Mouse (Mus musculus): ENCODE results near the gene Ttll3. TPM values are rescaled to one million over a fixed set of nuclear protein-coding genes. Genes with fewer than 3 reads are reported as not detected.

The Ttll3 gene
- polyA plus RNA-seq, 1 experiment from 2014 or later, result 1.5 TPM

DNA sequence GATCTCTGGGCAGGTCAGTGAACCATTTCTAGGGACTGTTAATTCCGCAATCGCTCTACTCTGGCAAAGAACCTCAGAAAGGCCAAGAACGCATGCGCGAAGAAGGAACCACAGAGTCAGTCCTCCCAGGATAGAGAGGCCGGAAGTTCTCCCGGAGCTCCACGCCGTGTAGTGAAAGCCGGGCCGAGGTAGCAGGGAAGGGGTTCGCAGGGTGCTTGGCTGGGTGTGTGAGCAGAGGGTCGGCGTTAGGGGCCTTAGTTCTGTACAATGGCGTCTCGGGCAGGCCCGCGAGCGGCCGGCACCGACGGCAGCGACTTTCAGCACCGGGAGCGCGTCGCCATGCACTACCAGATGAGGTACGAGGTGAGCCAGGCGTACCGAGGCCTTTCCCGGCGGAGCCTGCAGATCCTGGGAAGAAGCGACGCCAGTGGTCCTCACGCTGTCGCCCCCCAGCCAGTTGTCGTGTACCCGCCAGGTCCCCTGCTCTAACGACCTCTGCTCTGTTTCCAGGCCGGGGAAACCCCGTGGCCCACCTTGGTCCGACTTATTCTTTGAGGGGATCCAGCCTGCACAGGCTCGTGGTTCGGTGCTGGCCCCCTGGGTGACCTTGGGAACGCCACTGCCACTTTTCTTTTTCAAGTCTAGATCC is 53.5 kb downstream of the Ttll3 start, which contains the start of gene Jagn1:
Jagn1 (plus strand) TSS at position 128 of the 649 bp plus-strand sequence.
- H3K27ac ChIP-seq (ENCODE audit: low read depth, low read length), result peak within 1 kb of the TSS; percentile 68
- H3K27me3 ChIP-seq (ENCODE audit: control insufficient read depth, insufficient read depth, low read length), result no peaks in the 10 kb centered on the region
- H3K9ac ChIP-seq (ENCODE audit: low read depth, low read length), result peak within 1 kb of the TSS; percentile 97
- H3K9me3 ChIP-seq (replicated peaks; ENCODE audit: control insufficient read depth, low read length), result no peaks in the 10 kb centered on the region
- H3K36me3 ChIP-seq (ENCODE audit: control insufficient read depth, insufficient read depth, low read length), result peaks cover 6% of the 10 kb centered on the region
- peak within 1 kb of the TSS; percentile 98 for H3K4me3 ChIP-seq (ENCODE audit: low read depth, low read length)
- WGBS (ENCODE audit: insufficient replicate concordance), result 2% methylated on average over 45 of the region's 45 CpGs
- peak within 1 kb of the TSS; percentile 78 for H3K4me2 ChIP-seq
- peaks cover 8% of the 10 kb centered on the region; the same call in 1 of the 2 replicates for H3K4me1 ChIP-seq (ENCODE audit: control insufficient read depth, insufficient read depth, low read length)
- peak; percentile 83 for ATAC-seq (replicated peaks; ENCODE audit: insufficient number of reproducible peaks, low FRiP score, low TSS enrichment)

DNA sequence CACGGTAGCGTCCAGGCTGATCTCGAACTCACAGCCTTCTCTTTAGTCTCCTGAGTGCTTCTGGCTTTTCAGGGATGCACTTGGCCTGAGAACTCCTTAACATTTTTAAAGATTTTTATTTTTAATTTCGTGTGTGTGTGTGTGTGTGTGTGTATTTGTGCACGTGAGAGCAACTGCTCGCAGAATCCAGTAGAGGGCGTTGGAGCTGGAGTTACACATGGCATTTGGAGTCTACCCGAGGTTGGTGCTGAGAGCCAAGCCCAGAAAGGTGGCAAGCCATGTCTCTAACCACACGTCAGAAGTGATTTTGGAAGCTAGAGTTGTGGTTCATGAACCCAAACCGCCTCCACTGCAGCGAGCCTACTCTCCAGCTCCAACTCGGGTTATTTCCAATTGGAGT is 54.0 kb downstream of the Ttll3 start:
- H3K4me1 ChIP-seq (ENCODE audit: control insufficient read depth, insufficient read depth, low read length), result peaks cover 8% of the 10 kb centered on the region; the same call in 1 of the 2 replicates
- H3K9me3 ChIP-seq (replicated peaks; ENCODE audit: control insufficient read depth, low read length), result no peaks in the 10 kb centered on the region
- peak overlapping the region; percentile 78 for H3K4me2 ChIP-seq
- no peaks in the 10 kb centered on the region for H3K27me3 ChIP-seq (ENCODE audit: control insufficient read depth, insufficient read depth, low read length)
- peak overlapping the region; percentile 97 for H3K9ac ChIP-seq (ENCODE audit: low read depth, low read length)
- no peak overlapping the region for H3K27ac ChIP-seq (ENCODE audit: low read depth, low read length)
- no peak for ATAC-seq (replicated peaks; ENCODE audit: insufficient number of reproducible peaks, low FRiP score, low TSS enrichment)
- H3K4me3 ChIP-seq (ENCODE audit: low read depth, low read length), result peak overlapping the region; percentile 98
- H3K36me3 ChIP-seq (ENCODE audit: control insufficient read depth, insufficient read depth, low read length), result peaks cover 11% of the 10 kb centered on the region
- 44% methylated on average over 12 of the region's 12 CpGs for WGBS (ENCODE audit: insufficient replicate concordance)

DNA sequence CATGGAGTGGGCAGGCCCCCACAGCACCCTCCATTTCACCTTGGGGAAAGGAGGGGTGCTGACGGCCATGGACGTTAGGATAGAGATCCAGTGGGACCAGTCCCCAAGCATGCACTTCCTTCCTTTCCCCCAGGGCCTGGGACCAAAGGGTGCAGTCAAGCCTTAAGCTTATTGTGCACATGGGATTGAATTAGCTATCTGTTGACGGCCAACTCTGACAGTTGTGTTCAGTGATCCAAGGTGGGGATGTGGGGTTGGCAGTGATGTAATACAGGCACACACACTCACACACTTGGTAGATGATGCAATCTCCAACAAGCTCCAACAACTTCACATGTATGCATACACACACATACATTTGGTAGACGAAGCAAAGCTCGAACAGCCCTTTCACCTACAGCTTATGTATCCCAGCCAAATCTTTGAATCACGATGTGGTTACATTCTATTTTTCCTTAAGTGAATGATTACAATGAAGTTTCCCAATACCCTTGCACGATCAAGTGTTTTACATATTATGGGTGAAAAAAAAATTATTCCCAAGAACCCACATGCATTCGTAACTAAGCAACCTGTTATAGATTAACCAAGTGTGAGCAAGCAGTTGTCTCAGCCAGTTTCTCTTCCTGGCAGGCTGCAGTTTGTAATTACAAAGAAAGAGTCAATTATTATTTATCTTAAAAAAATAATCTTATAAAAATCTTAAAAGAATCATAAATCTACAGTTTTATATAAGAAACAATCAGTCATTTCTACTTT is 55.3 kb downstream of the Ttll3 start:
- Histone ChIP-seq H3K9ac (ENCODE audit: low read depth, low read length) (no peak overlapping the region), H3K36me3 (ENCODE audit: control insufficient read depth, insufficient read depth, low read length) (peaks cover 17% of the 10 kb centered on the region), H3K27ac (ENCODE audit: low read depth, low read length) (no peak overlapping the region), H3K4me2 (no peak overlapping the region), H3K27me3 (ENCODE audit: control insufficient read depth, insufficient read depth, low read length) (no peaks in the 10 kb centered on the region), H3K9me3 (replicated peaks; ENCODE audit: control insufficient read depth, low read length) (no peaks in the 10 kb centered on the region), H3K4me3 (ENCODE audit: low read depth, low read length) (no peak overlapping the region), H3K4me1 (ENCODE audit: control insufficient read depth, insufficient read depth, low read length) (peaks cover 8% of the 10 kb centered on the region; the same call in 1 of the 2 replicates)
- ATAC-seq (replicated peaks; ENCODE audit: insufficient number of reproducible peaks, low FRiP score, low TSS enrichment), result no peak
- 83% methylated on average over 7 of the region's 8 CpGs for WGBS (ENCODE audit: insufficient replicate concordance)

DNA sequence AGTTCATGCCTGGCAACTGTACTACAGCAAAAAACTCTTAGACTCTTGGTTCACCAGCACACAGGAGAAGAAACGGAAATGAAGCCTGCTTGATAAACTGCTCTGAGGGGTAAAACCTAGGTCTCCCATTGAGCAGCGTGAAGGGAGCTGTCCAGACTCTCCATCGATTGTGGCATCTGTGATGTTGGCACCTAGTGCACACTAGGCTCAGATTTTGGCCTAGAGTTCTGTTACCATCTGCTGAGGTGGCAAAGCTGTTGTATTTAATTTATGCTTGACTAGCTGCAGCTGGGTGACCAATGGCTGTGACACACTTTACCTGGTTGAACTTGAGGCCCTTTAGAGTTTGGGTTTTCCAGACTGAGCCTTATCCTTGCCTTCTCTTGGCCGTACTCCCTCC is 58.6 kb downstream of the Ttll3 start:
- H3K27ac ChIP-seq (ENCODE audit: low read depth, low read length), result no peak overlapping the region
- H3K4me1 ChIP-seq (ENCODE audit: control insufficient read depth, insufficient read depth, low read length), result peaks cover 8% of the 10 kb centered on the region; the same call in 1 of the 2 replicates
- H3K4me3 ChIP-seq (ENCODE audit: low read depth, low read length), result no peak overlapping the region
- no peak overlapping the region for H3K9ac ChIP-seq (ENCODE audit: low read depth, low read length)
- no peaks in the 10 kb centered on the region for H3K9me3 ChIP-seq (replicated peaks; ENCODE audit: control insufficient read depth, low read length)
- no peaks in the 10 kb centered on the region for H3K27me3 ChIP-seq (ENCODE audit: control insufficient read depth, insufficient read depth, low read length)
- no peak overlapping the region for H3K4me2 ChIP-seq
- no peak for ATAC-seq (replicated peaks; ENCODE audit: insufficient number of reproducible peaks, low FRiP score, low TSS enrichment)
- WGBS (ENCODE audit: insufficient replicate concordance), result 92% methylated on average over 4 of the region's 4 CpGs
- peaks cover 17% of the 10 kb centered on the region for H3K36me3 ChIP-seq (ENCODE audit: control insufficient read depth, insufficient read depth, low read length)

DNA sequence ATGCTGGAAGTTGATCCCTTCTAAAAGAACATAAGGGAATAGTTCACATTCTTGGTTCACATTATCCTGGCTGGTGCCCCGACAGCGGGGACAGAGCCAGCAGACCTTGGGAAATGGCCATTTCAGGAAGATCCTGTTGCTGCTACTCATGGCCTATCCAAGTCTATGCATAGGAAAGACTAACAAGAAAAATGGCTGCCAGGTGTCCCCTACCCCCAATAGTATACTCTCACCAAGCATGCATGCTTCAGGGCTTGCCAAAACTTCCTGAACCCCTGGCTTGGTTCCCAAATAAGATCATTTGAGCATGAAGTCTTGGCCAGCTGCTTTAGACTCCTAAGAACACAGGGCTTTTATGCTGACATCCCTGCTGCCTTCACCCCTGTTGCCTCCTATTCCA is 62.8 kb downstream of the Ttll3 start:
- Histone ChIP-seq H3K36me3 (ENCODE audit: control insufficient read depth, insufficient read depth, low read length) (peaks cover 17% of the 10 kb centered on the region), H3K9me3 (replicated peaks; ENCODE audit: control insufficient read depth, low read length) (no peaks in the 10 kb centered on the region), H3K4me2 (no peak overlapping the region), H3K4me1 (ENCODE audit: control insufficient read depth, insufficient read depth, low read length) (no peaks in the 10 kb centered on the region), H3K4me3 (ENCODE audit: low read depth, low read length) (no peak overlapping the region), H3K27me3 (ENCODE audit: control insufficient read depth, insufficient read depth, low read length) (no peaks in the 10 kb centered on the region), H3K27ac (ENCODE audit: low read depth, low read length) (no peak overlapping the region), H3K9ac (ENCODE audit: low read depth, low read length) (no peak overlapping the region)
- no peak for ATAC-seq (replicated peaks; ENCODE audit: insufficient number of reproducible peaks, low FRiP score, low TSS enrichment)
- WGBS (ENCODE audit: insufficient replicate concordance), result 80% methylated on average over 2 of the region's 2 CpGs

DNA sequence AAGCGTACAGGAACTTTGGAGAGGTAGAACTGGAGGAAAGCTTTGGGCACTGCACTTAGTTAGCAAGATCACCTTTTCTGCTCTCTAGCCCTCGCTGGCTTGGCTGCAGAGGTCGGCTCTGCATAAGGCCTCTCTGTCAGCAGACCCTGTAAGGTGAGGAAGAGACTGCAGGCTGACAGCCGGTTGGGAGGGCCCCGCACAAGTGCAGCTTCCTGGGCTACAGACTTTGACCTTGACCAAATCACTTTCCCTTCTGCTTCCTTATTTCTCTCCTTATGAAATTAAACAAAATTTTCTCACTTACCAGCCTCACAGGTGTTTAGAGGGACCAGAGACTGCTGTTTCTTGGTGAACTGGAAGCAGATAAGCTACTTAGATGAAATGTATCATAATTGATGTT is 65.9 kb downstream of the Ttll3 start:
- no peak for ATAC-seq (replicated peaks; ENCODE audit: insufficient number of reproducible peaks, low FRiP score, low TSS enrichment)
- H3K4me2 ChIP-seq, result no peak overlapping the region
- H3K4me3 ChIP-seq (ENCODE audit: low read depth, low read length), result no peak overlapping the region
- 35% methylated on average over 5 of the region's 5 CpGs for WGBS (ENCODE audit: insufficient replicate concordance)
- H3K9me3 ChIP-seq (replicated peaks; ENCODE audit: control insufficient read depth, low read length), result no peaks in the 10 kb centered on the region
- H3K27me3 ChIP-seq (ENCODE audit: control insufficient read depth, insufficient read depth, low read length), result no peaks in the 10 kb centered on the region
- H3K4me1 ChIP-seq (ENCODE audit: control insufficient read depth, insufficient read depth, low read length), result no peaks in the 10 kb centered on the region
- no peak overlapping the region for H3K27ac ChIP-seq (ENCODE audit: low read depth, low read length)
- no peak overlapping the region for H3K9ac ChIP-seq (ENCODE audit: low read depth, low read length)
- H3K36me3 ChIP-seq (ENCODE audit: control insufficient read depth, insufficient read depth, low read length), result no peaks in the 10 kb centered on the region

DNA sequence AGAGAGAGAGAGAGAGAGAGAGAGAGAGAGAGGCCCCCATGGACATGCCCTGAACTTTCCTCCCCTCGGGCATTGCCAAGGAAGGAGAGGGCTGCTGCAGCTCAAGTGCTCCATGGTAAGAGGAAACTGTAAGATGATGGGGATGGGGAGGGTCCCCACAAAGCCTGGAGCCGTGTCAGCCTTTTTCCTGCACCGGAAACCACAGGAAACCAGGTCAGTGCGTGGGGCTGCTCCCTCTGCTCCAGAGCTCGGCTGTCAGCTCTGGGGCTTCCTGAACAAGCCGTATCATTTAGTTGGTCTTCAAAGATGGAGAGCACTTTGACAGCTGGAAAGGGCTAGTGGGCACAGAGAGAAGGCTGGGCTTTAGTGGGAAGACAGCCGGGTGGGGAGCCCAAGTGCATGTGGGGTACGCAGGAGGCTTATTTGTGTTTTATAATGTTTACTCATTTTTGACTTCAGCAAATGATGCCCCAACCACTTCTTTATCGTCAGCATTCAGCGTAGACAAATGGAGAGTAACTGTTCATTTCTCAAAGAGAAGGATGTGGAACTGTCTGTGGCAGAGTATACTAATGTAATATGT is 69.0 kb downstream of the Ttll3 start, which contains the start of gene Il17re:
Il17re (plus strand) TSS at position 533 of the 583 bp plus-strand sequence.
- H3K36me3 ChIP-seq (ENCODE audit: control insufficient read depth, insufficient read depth, low read length), result no peaks in the 10 kb centered on the region
- H3K9ac ChIP-seq (ENCODE audit: low read depth, low read length), result no peak within 1 kb of the TSS
- H3K27me3 ChIP-seq (ENCODE audit: control insufficient read depth, insufficient read depth, low read length), result no peaks in the 10 kb centered on the region
- H3K27ac ChIP-seq (ENCODE audit: low read depth, low read length), result no peak within 1 kb of the TSS
- no peaks in the 10 kb centered on the region for H3K4me1 ChIP-seq (ENCODE audit: control insufficient read depth, insufficient read depth, low read length)
- H3K9me3 ChIP-seq (replicated peaks; ENCODE audit: control insufficient read depth, low read length), result no peaks in the 10 kb centered on the region
- H3K4me3 ChIP-seq (ENCODE audit: low read depth, low read length), result no peak within 1 kb of the TSS
- WGBS (ENCODE audit: insufficient replicate concordance), result 64% methylated on average over 10 of the region's 10 CpGs
- ATAC-seq (replicated peaks; ENCODE audit: insufficient number of reproducible peaks, low FRiP score, low TSS enrichment), result no peak
- H3K4me2 ChIP-seq, result no peak within 1 kb of the TSS

DNA sequence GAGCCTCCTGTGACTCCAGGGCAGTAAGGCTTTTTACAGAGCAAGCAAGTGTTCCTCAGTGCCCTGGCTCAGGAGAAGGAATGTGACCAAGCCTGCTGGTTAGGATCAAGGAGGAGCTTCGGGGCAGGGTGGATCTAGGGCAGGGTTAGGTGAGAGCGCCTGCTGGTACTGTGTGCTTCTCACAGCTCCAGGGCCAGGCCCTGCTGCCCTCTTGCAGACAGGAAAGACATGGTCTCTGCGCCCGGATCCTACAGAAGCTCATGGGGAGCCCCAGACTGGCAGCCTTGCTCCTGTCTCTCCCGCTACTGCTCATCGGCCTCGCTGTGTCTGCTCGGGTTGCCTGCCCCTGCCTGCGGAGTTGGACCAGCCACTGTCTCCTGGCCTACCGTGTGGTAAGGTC is 69.6 kb downstream of the Ttll3 start:
- H3K36me3 ChIP-seq (ENCODE audit: control insufficient read depth, insufficient read depth, low read length), result no peaks in the 10 kb centered on the region
- H3K4me2 ChIP-seq, result no peak overlapping the region
- H3K9ac ChIP-seq (ENCODE audit: low read depth, low read length), result no peak overlapping the region
- 47% methylated on average over 10 of the region's 10 CpGs for WGBS (ENCODE audit: insufficient replicate concordance)
- H3K4me1 ChIP-seq (ENCODE audit: control insufficient read depth, insufficient read depth, low read length), result no peaks in the 10 kb centered on the region
- no peak for ATAC-seq (replicated peaks; ENCODE audit: insufficient number of reproducible peaks, low FRiP score, low TSS enrichment)
- H3K27ac ChIP-seq (ENCODE audit: low read depth, low read length), result no peak overlapping the region
- H3K4me3 ChIP-seq (ENCODE audit: low read depth, low read length), result no peak overlapping the region
- no peaks in the 10 kb centered on the region for H3K27me3 ChIP-seq (ENCODE audit: control insufficient read depth, insufficient read depth, low read length)
- no peaks in the 10 kb centered on the region for H3K9me3 ChIP-seq (replicated peaks; ENCODE audit: control insufficient read depth, low read length)
